Mouse (Mus musculus) limb, embryonic 15.5 days (tissue): ENCODE data around the gene Bcar3. TPM values are rescaled to one million over a fixed set of nuclear protein-coding genes. Genes with fewer than 3 reads are reported as not detected.
"Not testable (repeated sequence)": the region's sequence is repeated elsewhere in the genome, so short reads cannot be mapped to it uniquely, and the experiment has no call there.

Experiments used
- ATAC-seq: fragments of 200-750 bp; cut with Nextera tagmentation; 2 replicates; pipeline ENCODE4 v1.8.0; 2017; ENCODE audit warnings: low read depth, moderate TSS enrichment; ENCODE audit not compliant: insufficient number of reproducible peaks, low FRiP score, low TSS enrichment
- H3K27ac ChIP-seq: fragments of 300-500 bp; sonication (generic); 2 replicates; pipeline ENCODE4 v1.5.1; 2015; ENCODE audit warnings: moderate library complexity, mild to moderate bottlenecking, inconsistent platforms
- H3K27me3 ChIP-seq: fragments of 300-500 bp; sonication (generic); 2 replicates; pipeline ENCODE4 v1.6.1; 2015; ENCODE audit warnings: inconsistent platforms
- H3K36me3 ChIP-seq: fragments of 300-500 bp; sonication (generic); 2 replicates; pipeline ENCODE4 v1.6.1; 2015; ENCODE audit warnings: inconsistent platforms
- H3K4me1 ChIP-seq: fragments of 300-500 bp; sonication (generic); 2 replicates; pipeline ENCODE4 v1.6.1; 2015; ENCODE audit warnings: inconsistent platforms
- H3K4me2 ChIP-seq: fragments of 300-500 bp; sonication (generic); 2 replicates; pipeline ENCODE4 v1.6.1; 2015; ENCODE audit warnings: mild to moderate bottlenecking, inconsistent platforms
- H3K4me3 ChIP-seq: fragments of 300-500 bp; sonication (generic); 2 replicates; pipeline ENCODE4 v1.5.1; 2015; ENCODE audit warnings: mild to moderate bottlenecking, inconsistent platforms
- H3K9ac ChIP-seq: fragments of 300-500 bp; sonication (generic); 2 replicates; pipeline ENCODE4 v1.6.1; 2015; ENCODE audit warnings: inconsistent platforms
- H3K9me3 ChIP-seq: fragments of 300-500 bp; sonication (generic); 2 replicates; pipeline ENCODE4 v1.6.1; 2016; ENCODE audit warnings: inconsistent platforms
- WGBS: fragments of 180-500 bp; shearing (Covaris S2); methylation state at CpG from one replicate; pipeline ENCODE4 v1.1.7; 2015; 5-methylcytosine and 5-hydroxymethylcytosine counted together
- polyA plus RNA-seq: library from polyadenylated mRNA; unstranded; fragments of >200 nt; fragmentation: Nextera tagmentation; extraction: Ambion mirVana; gene quantifications from 2 replicates; pipeline ENCODE4 v1.2.1, GENCODE M21; 2015

The Bcar3 gene
- 7.8 and 9.1 TPM in 2 replicates for polyA plus RNA-seq

- H3K27me3 ChIP-seq: no peaks in the 10 kb centered on the region
- H3K9ac ChIP-seq: peak within 1 kb of the TSS; percentile 85
- H3K27ac ChIP-seq: peak within 1 kb of the TSS; percentile 98
- WGBS: 3% methylated on average over 37 of the region's 37 CpGs
- peak within 1 kb of the TSS; percentile 94 for H3K4me3 ChIP-seq
- H3K9me3 ChIP-seq: no peaks in the 10 kb centered on the region
- no peaks in the 10 kb centered on the region for H3K36me3 ChIP-seq
- H3K4me2 ChIP-seq: peak within 1 kb of the TSS; percentile 87
- peak; percentile 68 for ATAC-seq
- peaks cover 38% of the 10 kb centered on the region for H3K4me1 ChIP-seq
These were observed at the start of gene Bcar3 for GRCm38 (mm10) chr3:122293954-122294850. TSS of gene Bcar3 (plus strand) at chr3:122294136.

GRCm38 (mm10) chr3:122244759-122245158 lies 49.2 kb upstream of the Bcar3 start:
- Histone ChIP-seq H3K27ac (no peak overlapping the region), H3K4me2 (peak overlapping the region; percentile 47), H3K9me3 (no peaks in the 10 kb centered on the region), H3K4me1 (peaks cover 19% of the 10 kb centered on the region), H3K36me3 (no peaks in the 10 kb centered on the region), H3K9ac (no peak overlapping the region), H3K4me3 (peak overlapping the region; percentile 98), H3K27me3 (no peaks in the 10 kb centered on the region)
- ATAC-seq: no peak
- WGBS: 30% methylated on average over 6 of the region's 6 CpGs

GRCm38 (mm10) chr3:122245215-122245877 lies 48.6 kb upstream of the Bcar3 start, which contains the start of gene Gclm:
TSS of gene Gclm (plus strand) at chr3:122245557.
- no peaks in the 10 kb centered on the region for H3K9me3 ChIP-seq
- peak; percentile 99 for ATAC-seq
- peak within 1 kb of the TSS; percentile 89 for H3K9ac ChIP-seq
- H3K27me3 ChIP-seq: no peaks in the 10 kb centered on the region
- no peaks in the 10 kb centered on the region for H3K36me3 ChIP-seq
- peaks cover 19% of the 10 kb centered on the region for H3K4me1 ChIP-seq
- peak within 1 kb of the TSS; percentile 98 for H3K4me3 ChIP-seq
- peak within 1 kb of the TSS; percentile 81 for H3K4me2 ChIP-seq
- under 1% methylated on average over 66 of the region's 90 CpGs for WGBS
- peak within 1 kb of the TSS; percentile 86 for H3K27ac ChIP-seq

- Histone ChIP-seq H3K4me3 (peak overlapping the region; percentile 98), H3K27me3 (no peaks in the 10 kb centered on the region), H3K4me2 (peak overlapping the region; percentile 81), H3K36me3 (no peaks in the 10 kb centered on the region), H3K9ac (peak overlapping the region; percentile 89), H3K9me3 (no peaks in the 10 kb centered on the region), H3K4me1 (peaks cover 19% of the 10 kb centered on the region), H3K27ac (peak overlapping the region; percentile 86)
- WGBS: 0% methylated on average over 49 of the region's 50 CpGs
- ATAC-seq: no peak
These were observed 48.0 kb upstream of the Bcar3 start for GRCm38 (mm10) chr3:122245878-122246332.

GRCm38 (mm10) chr3:122246406-122246805 lies 47.5 kb upstream of the Bcar3 start:
- Histone ChIP-seq H3K4me1 (peaks cover 19% of the 10 kb centered on the region), H3K27ac (no peak overlapping the region), H3K4me2 (peak overlapping the region; percentile 81), H3K9ac (peak overlapping the region; percentile 89; the same call in 1 of the 2 replicates), H3K36me3 (no peaks in the 10 kb centered on the region), H3K9me3 (no peaks in the 10 kb centered on the region), H3K4me3 (peak overlapping the region; percentile 98), H3K27me3 (no peaks in the 10 kb centered on the region)
- ATAC-seq: no peak
- 32% methylated on average over 6 of the region's 6 CpGs for WGBS

GRCm38 (mm10) chr3:122246986-122247767 lies 46.8 kb upstream of the Bcar3 start:
- no peak for ATAC-seq
- no peaks in the 10 kb centered on the region for H3K27me3 ChIP-seq
- no peaks in the 10 kb centered on the region for H3K9me3 ChIP-seq
- no peak overlapping the region for H3K27ac ChIP-seq
- H3K9ac ChIP-seq: no peak overlapping the region
- peak overlapping the region; percentile 81 for H3K4me2 ChIP-seq
- H3K36me3 ChIP-seq: no peaks in the 10 kb centered on the region
- peak overlapping the region; percentile 98; the same call in 1 of the 2 replicates for H3K4me3 ChIP-seq
- WGBS: 66% methylated on average over 12 of the region's 12 CpGs
- peaks cover 19% of the 10 kb centered on the region for H3K4me1 ChIP-seq

GRCm38 (mm10) chr3:122247768-122248100 lies 46.2 kb upstream of the Bcar3 start:
- Histone ChIP-seq H3K4me3 (no peak overlapping the region), H3K4me1 (peaks cover 19% of the 10 kb centered on the region), H3K27ac (no peak overlapping the region), H3K36me3 (no peaks in the 10 kb centered on the region), H3K27me3 (no peaks in the 10 kb centered on the region), H3K9me3 (no peaks in the 10 kb centered on the region), H3K4me2 (no peak overlapping the region), H3K9ac (no peak overlapping the region)
- 93% methylated on average over 2 of the region's 2 CpGs for WGBS
- no peak for ATAC-seq

GRCm38 (mm10) chr3:122252466-122253253 lies 41.3 kb upstream of the Bcar3 start:
- H3K4me3 ChIP-seq: no peak overlapping the region
- no peak overlapping the region for H3K27ac ChIP-seq
- 65% methylated on average over 3 of the region's 3 CpGs for WGBS

GRCm38 (mm10) chr3:122254050-122254449 lies 39.9 kb upstream of the Bcar3 start:
- not testable (repeated sequence) for H3K36me3 ChIP-seq, H3K9ac ChIP-seq, H3K4me1 ChIP-seq, H3K27me3 ChIP-seq, H3K27ac ChIP-seq, H3K4me3 ChIP-seq, ATAC-seq, H3K4me2 ChIP-seq, H3K9me3 ChIP-seq
- WGBS: 81% methylated on average over 7 of the region's 7 CpGs

More at GRCm38 (mm10) chr3:122252466-122253253, 41.3 kb upstream of the Bcar3 start:
- Histone ChIP-seq H3K9me3 (no peaks in the 10 kb centered on the region), H3K4me2 (no peak overlapping the region), H3K4me1 (no peaks in the 10 kb centered on the region), H3K9ac (no peak overlapping the region), H3K27me3 (no peaks in the 10 kb centered on the region), H3K36me3 (no peaks in the 10 kb centered on the region)
- ATAC-seq: no peak

GRCm38 (mm10) chr3:122269986-122270385 lies 23.9 kb upstream of the Bcar3 start:
- Histone ChIP-seq H3K4me2 (no peak overlapping the region), H3K9me3 (no peaks in the 10 kb centered on the region), H3K9ac (no peak overlapping the region), H3K4me1 (peaks cover 1% of the 10 kb centered on the region), H3K36me3 (0 out of 2 replicates have a peak, but pooled peaks cover 5% of the 10 kb centered on the region), H3K4me3 (no peak overlapping the region), H3K27me3 (no peaks in the 10 kb centered on the region), H3K27ac (no peak overlapping the region)
- 76% methylated on average over 5 of the region's 5 CpGs for WGBS
- no peak for ATAC-seq

GRCm38 (mm10) chr3:122272565-122272964 lies 21.4 kb upstream of the Bcar3 start:
- not testable (repeated sequence) for H3K27me3 ChIP-seq, H3K9ac ChIP-seq, H3K4me2 ChIP-seq, H3K4me3 ChIP-seq, H3K9me3 ChIP-seq, H3K27ac ChIP-seq, ATAC-seq
- WGBS: 100% methylated on average over 1 of the region's 1 CpGs
- Histone ChIP-seq H3K36me3 (peaks cover 25% of the 10 kb centered on the region), H3K4me1 (peaks cover 27% of the 10 kb centered on the region)
